Mouse (Mus musculus): ENCODE results near the gene Adgrv1. TPM values are rescaled to one million over a fixed set of nuclear protein-coding genes. Genes with fewer than 3 reads are reported as not detected.
"Not testable (repeated sequence)": the region's sequence is repeated elsewhere in the genome, so short reads cannot be mapped to it uniquely, and the experiment has no call there.

Gene Adgrv1
- polyA plus RNA-seq, 1 experiment from 2014 or later, result 0.76 TPM

GRCm38 (mm10) chr13:81646348-81646747 lies 13.4 kb upstream of the Adgrv1 start:
- Histone ChIP-seq H3K4me2 (no peak overlapping the region), H3K9me3 (replicated peaks) (no peaks in the 10 kb centered on the region), H3K27ac (no peak overlapping the region), H3K4me3 (no peak overlapping the region), H3K36me3 (no peaks in the 10 kb centered on the region), H3K4me1 (replicated peaks) (peaks cover 2% of the 10 kb centered on the region; the same call in 1 of the 2 replicates), H3K9ac (no peak overlapping the region), H3K27me3 (no peaks in the 10 kb centered on the region)
- whole genome bisulfite sequencing, result 80% methylated on average over 6 of the region's 6 CpGs
- ATAC-seq (replicated peaks; ENCODE audit: insufficient number of reproducible peaks, insufficient read depth, low FRiP score, low read depth), result no peak

- 80% methylated on average over 11 of the region's 11 CpGs for WGBS
These were observed 11.2 kb upstream of the Adgrv1 start for GRCm38 (mm10) chr13:81644047-81644565.

GRCm38 (mm10) chr13:81642491-81643149 lies 9.7 kb upstream of the Adgrv1 start:
- no peaks in the 10 kb centered on the region for H3K36me3 ChIP-seq
- H3K9me3 ChIP-seq (replicated peaks), result no peaks in the 10 kb centered on the region
- H3K4me3 ChIP-seq, result no peak overlapping the region
- H3K4me1 ChIP-seq (replicated peaks), result peaks cover 2% of the 10 kb centered on the region; the same call in 1 of the 2 replicates
- 29% methylated on average over 7 of the region's 7 CpGs for whole genome bisulfite sequencing
- no peak overlapping the region for H3K4me2 ChIP-seq
- no peak overlapping the region for H3K27ac ChIP-seq
- H3K27me3 ChIP-seq, result no peaks in the 10 kb centered on the region
- H3K9ac ChIP-seq, result no peak overlapping the region
- no peak for ATAC-seq (replicated peaks; ENCODE audit: insufficient number of reproducible peaks, insufficient read depth, low FRiP score, low read depth)

More at GRCm38 (mm10) chr13:81644047-81644565, 11.2 kb upstream of the Adgrv1 start:
- Histone ChIP-seq H3K27me3 (no peaks in the 10 kb centered on the region), H3K9me3 (replicated peaks) (no peaks in the 10 kb centered on the region), H3K4me3 (no peak overlapping the region), H3K4me2 (no peak overlapping the region), H3K27ac (no peak overlapping the region), H3K36me3 (no peaks in the 10 kb centered on the region), H3K4me1 (replicated peaks) (peaks cover 2% of the 10 kb centered on the region; the same call in 1 of the 2 replicates), H3K9ac (no peak overlapping the region)
- no peak for ATAC-seq (replicated peaks; ENCODE audit: insufficient number of reproducible peaks, insufficient read depth, low FRiP score, low read depth)

GRCm38 (mm10) chr13:81641289-81642045 lies 8.5 kb upstream of the Adgrv1 start:
- peaks cover 2% of the 10 kb centered on the region; the same call in 1 of the 2 replicates for H3K4me1 ChIP-seq (replicated peaks)
- H3K4me2 ChIP-seq, result peak overlapping the region; percentile 50; the same call in 1 of the 2 replicates
- H3K9me3 ChIP-seq (replicated peaks), result no peaks in the 10 kb centered on the region
- WGBS, result 17% methylated on average over 8 of the region's 8 CpGs
- no peak for ATAC-seq (replicated peaks; ENCODE audit: insufficient number of reproducible peaks, insufficient read depth, low FRiP score, low read depth)
- no peak overlapping the region for H3K4me3 ChIP-seq
- no peak overlapping the region for H3K9ac ChIP-seq
- H3K36me3 ChIP-seq, result no peaks in the 10 kb centered on the region
- H3K27me3 ChIP-seq, result no peaks in the 10 kb centered on the region
- no peak overlapping the region for H3K27ac ChIP-seq

GRCm38 (mm10) chr13:81640881-81641280 lies 7.9 kb upstream of the Adgrv1 start:
- Histone ChIP-seq H3K27me3 (no peaks in the 10 kb centered on the region), H3K4me3 (no peak overlapping the region), H3K9me3 (replicated peaks) (no peaks in the 10 kb centered on the region), H3K27ac (no peak overlapping the region), H3K4me2 (no peak overlapping the region), H3K9ac (no peak overlapping the region), H3K36me3 (no peaks in the 10 kb centered on the region), H3K4me1 (replicated peaks) (peaks cover 2% of the 10 kb centered on the region; the same call in 1 of the 2 replicates)
- 47% methylated on average over 6 of the region's 6 CpGs for WGBS
- no peak for ATAC-seq (replicated peaks; ENCODE audit: insufficient number of reproducible peaks, insufficient read depth, low FRiP score, low read depth)

- no peak for ATAC-seq (replicated peaks; ENCODE audit: insufficient number of reproducible peaks, insufficient read depth, low FRiP score, low read depth)
- H3K9me3 ChIP-seq (replicated peaks), result no peaks in the 10 kb centered on the region
- 50% methylated on average over 4 of the region's 4 CpGs for WGBS
- H3K27me3 ChIP-seq, result no peaks in the 10 kb centered on the region
- H3K4me2 ChIP-seq, result no peak overlapping the region
- peaks cover 2% of the 10 kb centered on the region; the same call in 1 of the 2 replicates for H3K4me1 ChIP-seq (replicated peaks)
- no peak overlapping the region for H3K27ac ChIP-seq
- no peak overlapping the region for H3K4me3 ChIP-seq
- no peaks in the 10 kb centered on the region for H3K36me3 ChIP-seq
- H3K9ac ChIP-seq, result no peak overlapping the region
These were observed 6.7 kb upstream of the Adgrv1 start for GRCm38 (mm10) chr13:81639624-81640023.

- ATAC-seq (replicated peaks; ENCODE audit: insufficient number of reproducible peaks, insufficient read depth, low FRiP score, low read depth), result no peak
- Histone ChIP-seq H3K36me3 (no peaks in the 10 kb centered on the region), H3K9ac (no peak overlapping the region), H3K9me3 (replicated peaks) (no peaks in the 10 kb centered on the region), H3K4me1 (replicated peaks) (peaks cover 6% of the 10 kb centered on the region), H3K4me2 (no peak overlapping the region), H3K4me3 (no peak overlapping the region), H3K27me3 (peaks cover 24% of the 10 kb centered on the region), H3K27ac (no peak overlapping the region)
- WGBS, result 72% methylated on average over 5 of the region's 5 CpGs
These were observed 2.4 kb downstream of the Adgrv1 start for GRCm38 (mm10) chr13:81630566-81630965.

- H3K27me3 ChIP-seq, result peaks cover 22% of the 10 kb centered on the region
- H3K4me1 ChIP-seq (replicated peaks), result peaks cover 6% of the 10 kb centered on the region
- 72% methylated on average over 3 of the region's 3 CpGs for WGBS
- H3K27ac ChIP-seq, result no peak overlapping the region
- H3K9me3 ChIP-seq (replicated peaks), result no peaks in the 10 kb centered on the region
- H3K36me3 ChIP-seq, result no peaks in the 10 kb centered on the region
- ATAC-seq (replicated peaks; ENCODE audit: insufficient number of reproducible peaks, insufficient read depth, low FRiP score, low read depth), result no peak
- no peak overlapping the region for H3K4me3 ChIP-seq
- H3K4me2 ChIP-seq, result no peak overlapping the region
- H3K9ac ChIP-seq, result no peak overlapping the region
These were observed 3.6 kb downstream of the Adgrv1 start for GRCm38 (mm10) chr13:81629395-81629794.

GRCm38 (mm10) chr13:81628631-81629190 lies 4.2 kb downstream of the Adgrv1 start:
- H3K9ac ChIP-seq, result no peak overlapping the region
- H3K4me2 ChIP-seq, result no peak overlapping the region
- no peak overlapping the region for H3K27ac ChIP-seq
- peaks cover 19% of the 10 kb centered on the region for H3K27me3 ChIP-seq
- H3K4me1 ChIP-seq (replicated peaks), result peaks cover 6% of the 10 kb centered on the region
- H3K36me3 ChIP-seq, result no peaks in the 10 kb centered on the region
- 60% methylated on average over 2 of the region's 2 CpGs for WGBS
- ATAC-seq (replicated peaks; ENCODE audit: insufficient number of reproducible peaks, insufficient read depth, low FRiP score, low read depth), result no peak
- no peak overlapping the region for H3K4me3 ChIP-seq
- no peaks in the 10 kb centered on the region for H3K9me3 ChIP-seq (replicated peaks)

GRCm38 (mm10) chr13:81627861-81628260 lies 5.1 kb downstream of the Adgrv1 start:
- H3K4me2 ChIP-seq; H3K36me3 ChIP-seq; ATAC-seq (replicated peaks; ENCODE audit: insufficient number of reproducible peaks, insufficient read depth, low FRiP score, low read depth); H3K9me3 ChIP-seq (replicated peaks); H3K27ac ChIP-seq; H3K4me1 ChIP-seq (replicated peaks); H3K4me3 ChIP-seq; H3K9ac ChIP-seq: not testable (repeated sequence)
- peaks cover 12% of the 10 kb centered on the region for H3K27me3 ChIP-seq
- WGBS, result 49% methylated on average over 1 of the region's 1 CpGs

GRCm38 (mm10) chr13:81610349-81610748 lies 22.6 kb downstream of the Adgrv1 start:
- Histone ChIP-seq H3K4me2 (no peak overlapping the region), H3K9ac (no peak overlapping the region), H3K36me3 (no peaks in the 10 kb centered on the region), H3K4me1 (replicated peaks) (no peaks in the 10 kb centered on the region), H3K27ac (no peak overlapping the region), H3K27me3 (no peaks in the 10 kb centered on the region), H3K4me3 (no peak overlapping the region), H3K9me3 (replicated peaks) (no peaks in the 10 kb centered on the region)
- ATAC-seq (replicated peaks; ENCODE audit: insufficient number of reproducible peaks, insufficient read depth, low FRiP score, low read depth), result no peak
- 75% methylated on average over 4 of the region's 4 CpGs for WGBS
